Mouse (Mus musculus) erythroid progenitor cell, adult 5-6 weeks (primary cell): Measurements from ENCODE around the gene Spint3. TPM values are rescaled to one million over a fixed set of nuclear protein-coding genes. Genes with fewer than 3 reads are reported as not detected.

Experiments used
- ATAC-seq: replicated peaks from 2 replicates; pipeline ENCODE4 v1.8.0; 2016; ENCODE audit warnings: moderate number of reproducible peaks, mild to moderate bottlenecking, moderate TSS enrichment, inconsistent platforms; ENCODE audit not compliant: poor library complexity, low FRiP score, severe bottlenecking
- total RNA-seq, 2 experiments: library from RNA; stranded (forward) in 1 of 2; stranded (reverse) in 1 of 2; fragments of 150-400 nt in 1 of 2; fragments of 186-747, 209-891 nt in 1 of 2; gene quantifications; 2 replicates each; pipeline versions ENCODE4 v1.2.3 to v1.2.4; 2015 to 2017; ENCODE audit warnings: low replicate concordance in 2 of 2

Gene Spint3
- total RNA-seq, 2 experiments from 2014 or later = not detected

GRCm38 (mm10) chr2:164551502-164551901, 21.8 kb downstream of the Spint3 start:
- ATAC-seq = no peak

GRCm38 (mm10) chr2:164550895-164551269, 22.4 kb downstream of the Spint3 start:
- no peak for ATAC-seq

GRCm38 (mm10) chr2:164549963-164550894, 23.0 kb downstream of the Spint3 start:
- ATAC-seq = no peak

- no peak for ATAC-seq
Measured at GRCm38 (mm10) chr2:164549338-164549737, 23.9 kb downstream of the Spint3 start.

- ATAC-seq = no peak
Measured at GRCm38 (mm10) chr2:164544454-164545097, 28.7 kb downstream of the Spint3 start.

- no peak for ATAC-seq
Measured at GRCm38 (mm10) chr2:164543745-164544144, 29.5 kb downstream of the Spint3 start.

- ATAC-seq = no peak
Measured at GRCm38 (mm10) chr2:164542598-164542997, 30.7 kb downstream of the Spint3 start.

- ATAC-seq = no peak
Measured at GRCm38 (mm10) chr2:164542132-164542531, 31.1 kb downstream of the Spint3 start.

- ATAC-seq = no peak
Measured at GRCm38 (mm10) chr2:164540652-164541427, 32.4 kb downstream of the Spint3 start.

GRCm38 (mm10) chr2:164537003-164537402, 36.3 kb downstream of the Spint3 start:
- no peak for ATAC-seq

- ATAC-seq = no peak
Measured at GRCm38 (mm10) chr2:164534315-164534714, 38.9 kb downstream of the Spint3 start.

- peak; percentile 69; the same call in 1 of the 2 replicates for ATAC-seq
Measured at GRCm38 (mm10) chr2:164531169-164531568, 42.1 kb downstream of the Spint3 start.

- no peak for ATAC-seq
Measured at GRCm38 (mm10) chr2:164528557-164528956, 44.7 kb downstream of the Spint3 start.

- no peak for ATAC-seq
Measured at GRCm38 (mm10) chr2:164523301-164523773, 49.9 kb downstream of the Spint3 start.

GRCm38 (mm10) chr2:164522280-164522679, 51.0 kb downstream of the Spint3 start:
- ATAC-seq = no peak

- no peak for ATAC-seq
Measured at GRCm38 (mm10) chr2:164521841-164522240, 51.4 kb downstream of the Spint3 start.

GRCm38 (mm10) chr2:164520782-164521181, 52.5 kb downstream of the Spint3 start:
- no peak for ATAC-seq
